Mouse (Mus musculus) bone marrow macrophage, adult 2 months (primary cell): ENCODE measurements around the gene Tbcc.

ENCODE experiments used
- CTCF ChIP-seq: IDR thresholded peaks from 2 replicates; pipeline ENCODE4 v1.5.1; 2012; ENCODE audit warnings: low read depth, mild to moderate bottlenecking, low read length, moderate library complexity
- POLR2A ChIP-seq: IDR thresholded peaks from 2 replicates; pipeline ENCODE4 v1.6.1; 2012; ENCODE audit warnings: mild to moderate bottlenecking, low read depth, low read length, borderline replicate concordance

GRCm38 (mm10) chr17:46927781-46928180 is 37.3 kb downstream of the Tbcc start:
- TF ChIP-seq POLR2A = no peak
- TF ChIP-seq CTCF = no peak
